Mouse (Mus musculus): ENCODE measurements around the gene Hspb9.

The Hspb9 gene

GRCm38 (mm10) chr11:100730477-100731205 is 17.0 kb downstream of the Hspb9 start:
- no peak for DNase-seq (ENCODE audit: low spot score)

GRCm38 (mm10) chr11:100735134-100735865 is 21.6 kb downstream of the Hspb9 start:
- DNase-seq (ENCODE audit: low spot score) = no peak

- no peak for DNase-seq (ENCODE audit: low spot score)
Measured at GRCm38 (mm10) chr11:100735954-100736745, 22.5 kb downstream of the Hspb9 start.

- DNase-seq (ENCODE audit: low spot score) = no peak
Measured at GRCm38 (mm10) chr11:100736746-100737080, 23.1 kb downstream of the Hspb9 start.

GRCm38 (mm10) chr11:100737105-100737733 is 23.6 kb downstream of the Hspb9 start:
- DNase-seq (ENCODE audit: low spot score) = no peak

- peak; percentile 99 for DNase-seq (ENCODE audit: low spot score)
Measured at GRCm38 (mm10) chr11:100738066-100738604, 24.5 kb downstream of the Hspb9 start, which contains the start of gene Rab5c. TSS of gene Rab5c (minus strand) at chr11:100738215.

- DNase-seq (ENCODE audit: low spot score) = no peak
Measured at GRCm38 (mm10) chr11:100738749-100739148, 25.1 kb downstream of the Hspb9 start.

GRCm38 (mm10) chr11:100741348-100741747 is 27.7 kb downstream of the Hspb9 start:
- DNase-seq (ENCODE audit: low spot score) = no peak

- DNase-seq (ENCODE audit: low spot score) = no peak
Measured at GRCm38 (mm10) chr11:100745085-100745484, 31.4 kb downstream of the Hspb9 start.

GRCm38 (mm10) chr11:100746546-100746945 is 32.9 kb downstream of the Hspb9 start:
- DNase-seq (ENCODE audit: low spot score) = no peak

GRCm38 (mm10) chr11:100747114-100747513 is 33.5 kb downstream of the Hspb9 start:
- no peak for DNase-seq (ENCODE audit: low spot score)

GRCm38 (mm10) chr11:100748620-100749019 is 35.0 kb downstream of the Hspb9 start:
- DNase-seq (ENCODE audit: low spot score) = no peak

- DNase-seq (ENCODE audit: low spot score) = no peak
Measured at GRCm38 (mm10) chr11:100749469-100749868, 35.8 kb downstream of the Hspb9 start.

- DNase-seq (ENCODE audit: low spot score) = no peak
Measured at GRCm38 (mm10) chr11:100750127-100750526, 36.5 kb downstream of the Hspb9 start.

GRCm38 (mm10) chr11:100752294-100752693 is 38.6 kb downstream of the Hspb9 start:
- no peak for DNase-seq (ENCODE audit: low spot score)

- no peak for DNase-seq (ENCODE audit: low spot score)
Measured at GRCm38 (mm10) chr11:100754021-100754692, 40.5 kb downstream of the Hspb9 start.

GRCm38 (mm10) chr11:100754693-100755057 is 41.0 kb downstream of the Hspb9 start:
- no peak for DNase-seq (ENCODE audit: low spot score)

- no peak for DNase-seq (ENCODE audit: low spot score)
Measured at GRCm38 (mm10) chr11:100756476-100756875, 42.8 kb downstream of the Hspb9 start.

GRCm38 (mm10) chr11:100757566-100757965 is 43.9 kb downstream of the Hspb9 start:
- no peak for DNase-seq (ENCODE audit: low spot score)

- no peak for DNase-seq (ENCODE audit: low spot score)
Measured at GRCm38 (mm10) chr11:100758707-100759610, 45.3 kb downstream of the Hspb9 start.

All from layer of hippocampus, adult 11-12 months (tissue).